Mouse (Mus musculus): ENCODE results near the gene Dap. TPM values are rescaled to one million over a fixed set of nuclear protein-coding genes. Genes with fewer than 3 reads are reported as not detected.

The Dap gene
- polyA plus RNA-seq, 1 experiment from 2014 or later = 33.4 TPM

DNA sequence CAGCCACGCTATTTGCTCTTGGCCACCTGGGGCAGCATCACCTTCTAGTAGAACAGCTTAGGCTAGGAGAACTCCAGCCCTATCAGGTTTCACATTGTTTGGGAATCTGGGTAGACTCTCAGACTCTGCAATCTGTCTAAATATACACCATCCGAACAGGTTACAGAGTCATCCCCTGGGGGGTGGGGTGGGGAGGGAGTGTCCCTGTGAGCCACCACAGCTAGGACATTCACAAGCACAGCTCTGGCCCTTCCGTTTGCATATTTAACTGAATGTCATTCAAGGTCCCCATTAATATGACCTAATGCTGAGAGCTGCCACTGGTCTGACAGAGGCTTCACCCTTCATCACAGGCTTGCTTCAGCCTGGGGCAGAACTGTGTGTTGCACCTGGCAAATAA lies 68.5 kb downstream of the Dap start:
- ATAC-seq (ENCODE audit: low read depth) = no peak
- Histone ChIP-seq H3K4me3 (no peak overlapping the region), H3K27ac (replicated peaks) (no peak overlapping the region), H3K36me3 (no peaks in the 10 kb centered on the region), H3K4me1 (replicated peaks) (peaks cover 10% of the 10 kb centered on the region), H3K4me2 (no peak overlapping the region), H3K27me3 (peaks cover 33% of the 10 kb centered on the region), H3K9me3 (no peaks in the 10 kb centered on the region), H3K9ac (no peak overlapping the region)
- WGBS = 43% methylated on average over 3 of the region's 3 CpGs

DNA sequence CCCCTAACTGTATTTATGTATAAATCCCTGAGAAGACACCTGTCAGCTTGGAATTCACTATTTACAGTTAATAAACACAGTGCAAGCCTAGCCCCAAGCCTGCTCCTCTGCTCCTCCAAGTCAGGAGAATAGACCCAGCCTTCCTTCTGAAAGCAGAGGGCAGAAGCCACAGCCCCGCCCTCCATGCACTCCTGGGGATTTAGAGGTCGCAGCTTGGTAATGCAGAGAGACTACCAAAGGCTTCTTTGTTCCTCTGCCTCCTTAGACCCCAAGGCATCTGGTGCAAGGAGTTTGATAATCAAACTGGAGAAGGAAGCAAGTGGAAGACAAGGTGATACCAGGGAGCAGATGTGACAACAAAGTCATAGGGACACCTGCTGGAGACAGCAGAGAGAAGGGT lies 70.2 kb downstream of the Dap start:
- Histone ChIP-seq H3K9ac (no peak overlapping the region), H3K9me3 (no peaks in the 10 kb centered on the region), H3K27me3 (peaks cover 48% of the 10 kb centered on the region), H3K27ac (replicated peaks) (no peak overlapping the region), H3K4me3 (no peak overlapping the region), H3K36me3 (no peaks in the 10 kb centered on the region), H3K4me2 (no peak overlapping the region), H3K4me1 (replicated peaks) (peaks cover 16% of the 10 kb centered on the region)
- 17% methylated on average over 2 of the region's 2 CpGs for WGBS
- no peak for ATAC-seq (ENCODE audit: low read depth)

DNA sequence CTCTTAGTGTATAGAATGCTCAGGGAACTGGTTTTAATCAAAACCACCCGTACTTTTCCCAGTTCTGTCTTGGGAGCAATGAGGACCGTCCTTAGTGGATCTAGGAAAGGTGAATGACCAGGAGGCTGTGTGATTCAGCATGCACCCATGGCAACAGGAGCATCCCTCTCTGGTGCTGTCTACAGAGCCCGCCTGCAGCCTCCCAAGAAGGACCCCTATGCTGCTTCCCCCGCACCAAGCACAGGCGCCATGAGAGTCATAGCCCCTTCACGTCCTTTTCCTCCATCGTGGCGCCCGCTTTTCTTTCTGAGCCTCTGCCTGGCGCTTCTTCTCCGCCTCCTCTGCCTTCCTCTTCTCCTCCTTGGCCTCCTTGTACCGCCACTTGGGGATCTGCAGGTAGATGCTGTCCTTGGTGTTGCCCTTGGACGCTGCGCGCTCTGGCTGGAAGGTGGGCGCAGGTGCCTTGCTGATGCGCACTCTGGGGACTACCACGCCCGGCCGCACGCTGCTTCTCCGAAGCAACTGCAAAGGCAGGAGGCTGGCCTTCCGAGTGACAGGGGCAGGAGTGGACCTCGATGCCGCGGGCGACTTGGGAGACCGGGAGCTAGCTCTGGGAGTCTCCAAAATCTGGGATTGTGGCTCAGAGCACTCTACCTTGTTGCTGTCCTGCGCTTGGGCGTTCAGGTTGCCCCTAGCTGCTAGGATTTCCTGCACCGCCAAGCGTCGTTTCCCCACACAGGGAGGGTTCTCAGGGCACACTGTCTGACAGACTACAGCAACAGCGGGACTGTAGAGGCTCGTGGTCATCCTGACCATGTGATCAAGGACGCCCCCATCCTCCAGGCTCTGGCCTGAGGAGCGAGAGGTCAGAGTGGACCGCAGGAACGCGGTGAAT lies 73.0 kb downstream of the Dap start:
- peak overlapping the region; percentile 61 for H3K9ac ChIP-seq
- H3K4me3 ChIP-seq = peak overlapping the region; percentile 37
- ATAC-seq (ENCODE audit: low read depth) = 0 out of 2 replicates have a peak, but pooled peaks have one; percentile 44

DNA sequence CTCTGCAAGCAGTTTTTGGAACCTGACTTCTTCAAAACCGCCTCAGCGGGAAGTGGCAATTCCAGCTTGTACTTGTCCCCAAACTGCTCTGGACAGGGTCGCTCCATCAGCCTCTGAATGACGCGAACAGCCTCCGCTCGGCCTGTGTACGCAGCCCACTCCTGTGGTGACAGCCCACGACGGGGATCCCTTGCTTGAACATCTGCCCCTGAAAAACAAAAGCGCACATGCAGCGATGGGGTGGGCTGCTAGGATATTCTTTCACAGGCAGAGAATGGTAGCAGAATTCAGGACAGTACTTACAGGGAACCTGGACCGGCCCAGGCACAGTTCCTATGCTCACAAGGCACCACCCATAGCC lies 73.6 kb downstream of the Dap start:
- Histone ChIP-seq H3K4me1 (replicated peaks) (peaks cover 25% of the 10 kb centered on the region), H3K9me3 (no peaks in the 10 kb centered on the region), H3K36me3 (no peaks in the 10 kb centered on the region), H3K4me3 (peak overlapping the region; percentile 37), H3K9ac (peak overlapping the region; percentile 61; the same call in 1 of the 2 replicates), H3K27ac (replicated peaks) (no peak overlapping the region), H3K27me3 (peaks cover 48% of the 10 kb centered on the region), H3K4me2 (peak overlapping the region; percentile 61)
- 15% methylated on average over 13 of the region's 13 CpGs for WGBS
- ATAC-seq (ENCODE audit: low read depth) = no peak

More for the DNA sequence above, 73.0 kb downstream of the Dap start:
- Histone ChIP-seq H3K27me3 (peaks cover 48% of the 10 kb centered on the region), H3K36me3 (no peaks in the 10 kb centered on the region), H3K4me2 (peak overlapping the region; percentile 61), H3K9me3 (no peaks in the 10 kb centered on the region), H3K4me1 (replicated peaks) (peaks cover 25% of the 10 kb centered on the region), H3K27ac (replicated peaks) (no peak overlapping the region)
- WGBS = 9% methylated on average over 40 of the region's 40 CpGs

DNA sequence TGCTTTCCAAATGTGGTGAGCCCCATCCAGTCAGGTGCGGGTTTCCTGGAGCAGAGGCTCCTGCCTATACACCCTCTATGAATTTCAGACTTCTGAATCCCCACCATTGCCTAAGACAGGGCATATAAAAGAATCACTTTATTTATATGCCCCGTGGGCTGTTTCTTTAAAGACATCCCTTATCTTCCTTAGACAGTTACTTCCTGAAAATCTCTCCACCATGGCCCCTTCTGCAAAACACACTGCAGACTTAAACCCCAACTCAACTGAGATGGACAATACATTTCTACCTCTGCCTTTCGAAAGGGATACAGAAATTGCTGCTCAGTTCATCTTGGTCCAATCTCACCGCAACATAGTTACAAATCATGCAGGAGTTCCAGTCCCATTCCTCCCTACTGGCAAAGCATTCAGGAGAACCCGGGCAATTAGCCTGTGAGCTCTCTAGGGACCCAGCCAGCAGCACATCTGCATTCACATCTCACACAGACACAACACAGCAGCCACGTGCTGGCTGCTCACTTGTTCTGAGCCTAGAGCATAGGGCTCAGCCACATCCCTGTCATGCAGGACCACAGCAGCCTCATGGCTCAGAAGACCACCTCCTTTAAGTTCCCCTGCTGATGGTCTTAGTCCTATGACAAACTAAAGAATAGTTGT lies 75.3 kb downstream of the Dap start:
- Histone ChIP-seq H3K9ac (no peak overlapping the region), H3K4me2 (no peak overlapping the region), H3K9me3 (no peaks in the 10 kb centered on the region), H3K36me3 (no peaks in the 10 kb centered on the region), H3K27me3 (peaks cover 47% of the 10 kb centered on the region), H3K4me1 (replicated peaks) (peaks cover 25% of the 10 kb centered on the region), H3K4me3 (no peak overlapping the region), H3K27ac (replicated peaks) (no peak overlapping the region)
- WGBS = 47% methylated on average over 6 of the region's 6 CpGs
- 0 out of 2 replicates have a peak, but pooled peaks have one; percentile 48 for ATAC-seq (ENCODE audit: low read depth)

DNA sequence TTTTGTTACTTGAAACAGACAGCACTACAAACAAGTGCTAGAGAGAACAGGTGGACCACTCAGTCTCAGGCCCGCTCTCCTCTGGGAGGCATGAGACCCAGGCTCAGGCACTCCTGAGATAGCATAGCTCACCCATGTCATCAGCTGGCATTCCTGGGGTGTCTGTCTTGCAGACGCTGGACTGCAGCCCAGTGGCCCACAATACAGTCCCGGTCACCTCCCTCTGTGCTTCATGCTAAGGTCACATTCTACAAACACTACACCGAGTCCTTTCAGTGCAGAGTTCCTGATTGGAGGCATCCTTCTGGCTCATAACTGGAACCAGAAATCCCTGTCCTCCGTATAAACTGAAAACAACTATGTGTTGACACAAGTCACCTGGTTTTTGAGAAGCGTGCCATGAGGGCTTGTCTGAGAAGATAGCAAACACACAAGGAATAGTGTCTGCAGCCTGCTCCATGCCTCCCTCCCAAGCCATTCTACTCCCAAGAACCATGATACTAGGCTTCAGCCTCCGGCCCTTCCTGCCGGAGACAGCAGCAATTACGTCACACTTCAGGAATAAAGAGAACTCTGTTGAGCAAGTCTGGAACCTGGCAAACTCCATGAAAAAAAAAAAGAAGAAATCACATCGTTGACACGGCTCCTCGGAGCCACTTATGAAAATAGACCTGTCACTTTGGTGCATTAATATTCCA lies 78.3 kb downstream of the Dap start:
- 76% methylated on average over 12 of the region's 12 CpGs for WGBS
- peaks cover 17% of the 10 kb centered on the region for H3K4me1 ChIP-seq (replicated peaks)
- no peaks in the 10 kb centered on the region for H3K9me3 ChIP-seq
- no peak overlapping the region for H3K4me2 ChIP-seq
- no peaks in the 10 kb centered on the region for H3K36me3 ChIP-seq
- H3K27ac ChIP-seq (replicated peaks) = no peak overlapping the region
- H3K4me3 ChIP-seq = no peak overlapping the region
- no peak overlapping the region for H3K9ac ChIP-seq
- H3K27me3 ChIP-seq = peaks cover 17% of the 10 kb centered on the region
- no peak for ATAC-seq (ENCODE audit: low read depth)

DNA sequence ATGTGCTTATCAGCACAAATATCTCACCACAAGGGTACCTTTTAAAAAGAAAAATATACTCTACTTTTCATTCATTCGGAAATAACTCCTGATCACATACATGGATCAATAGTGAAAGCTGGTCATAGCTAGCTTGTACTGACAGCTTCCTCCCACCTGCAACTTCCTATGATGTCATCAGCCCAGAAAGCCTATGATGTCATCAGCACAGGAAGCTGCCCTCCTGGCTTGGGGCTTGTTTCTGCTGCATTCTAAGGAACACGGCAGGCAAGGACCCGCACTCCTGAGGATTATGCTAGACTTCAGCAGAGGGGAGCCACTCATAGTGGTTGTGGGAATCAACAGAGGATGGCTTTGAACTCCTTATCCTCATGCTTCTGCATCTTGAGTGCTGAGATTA lies 80.2 kb downstream of the Dap start:
- H3K4me3 ChIP-seq = no peak overlapping the region
- 83% methylated on average over 3 of the region's 3 CpGs for WGBS
- ATAC-seq (ENCODE audit: low read depth) = no peak

DNA sequence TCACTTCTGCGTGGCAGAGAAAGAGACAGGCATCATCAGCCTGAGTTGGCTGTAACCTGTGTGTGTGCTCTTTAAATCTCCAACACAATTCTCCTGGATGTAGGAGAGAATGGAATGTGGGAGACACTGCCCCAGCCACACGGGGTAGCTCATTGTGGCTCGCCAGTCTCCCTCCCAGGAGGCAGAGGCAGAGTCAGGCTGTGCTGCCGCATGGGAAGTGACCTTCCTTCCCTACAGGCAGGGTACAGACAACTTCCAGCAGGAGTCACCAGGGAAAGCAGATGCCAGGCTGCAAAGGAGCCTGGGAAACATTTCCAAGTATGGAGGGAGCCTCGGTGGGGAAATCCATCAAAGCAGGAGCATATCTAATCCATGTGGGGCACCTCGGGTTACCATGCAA lies 81.1 kb downstream of the Dap start:
- Histone ChIP-seq H3K36me3 (no peaks in the 10 kb centered on the region), H3K27me3 (no peaks in the 10 kb centered on the region), H3K4me2 (no peak overlapping the region), H3K9me3 (no peaks in the 10 kb centered on the region), H3K4me1 (replicated peaks) (peaks cover under 1% of the 10 kb centered on the region; the same call in 1 of the 2 replicates), H3K9ac (no peak overlapping the region), H3K27ac (replicated peaks) (no peak overlapping the region), H3K4me3 (no peak overlapping the region)
- 49% methylated on average over 6 of the region's 6 CpGs for WGBS
- ATAC-seq (ENCODE audit: low read depth) = no peak

More for the DNA sequence above, 80.2 kb downstream of the Dap start:
- no peaks in the 10 kb centered on the region for H3K36me3 ChIP-seq
- H3K9me3 ChIP-seq = no peaks in the 10 kb centered on the region
- H3K9ac ChIP-seq = no peak overlapping the region
- H3K4me1 ChIP-seq (replicated peaks) = peaks cover 9% of the 10 kb centered on the region
- H3K27me3 ChIP-seq = no peaks in the 10 kb centered on the region
- no peak overlapping the region for H3K27ac ChIP-seq (replicated peaks)
- H3K4me2 ChIP-seq = no peak overlapping the region

DNA sequence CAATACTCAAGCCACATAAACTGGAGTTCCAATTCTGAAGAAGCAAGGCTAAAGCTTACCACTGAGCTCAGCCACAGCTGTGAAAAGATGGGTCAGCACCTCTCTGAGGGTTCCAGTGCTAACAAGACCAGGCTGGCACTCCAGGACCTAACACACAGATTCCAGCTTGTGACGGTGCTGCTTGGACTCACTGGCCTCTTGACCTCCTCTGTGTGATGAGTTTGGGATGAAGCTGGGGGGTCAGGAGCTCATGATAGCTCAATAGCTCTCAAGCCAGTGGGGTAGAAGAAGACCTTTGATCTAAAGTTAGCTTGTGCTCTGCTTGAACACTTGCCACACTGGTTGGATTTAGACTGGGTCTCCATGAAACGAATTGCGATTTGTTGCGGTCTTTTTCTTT lies 82.6 kb downstream of the Dap start:
- no peaks in the 10 kb centered on the region for H3K36me3 ChIP-seq
- H3K27ac ChIP-seq (replicated peaks) = no peak overlapping the region
- no peaks in the 10 kb centered on the region for H3K9me3 ChIP-seq
- H3K4me3 ChIP-seq = no peak overlapping the region
- no peak overlapping the region for H3K4me2 ChIP-seq
- WGBS = 94% methylated on average over 4 of the region's 4 CpGs
- H3K4me1 ChIP-seq (replicated peaks) = no peaks in the 10 kb centered on the region
- H3K27me3 ChIP-seq = no peaks in the 10 kb centered on the region
- no peak overlapping the region for H3K9ac ChIP-seq
- ATAC-seq (ENCODE audit: low read depth) = no peak

DNA sequence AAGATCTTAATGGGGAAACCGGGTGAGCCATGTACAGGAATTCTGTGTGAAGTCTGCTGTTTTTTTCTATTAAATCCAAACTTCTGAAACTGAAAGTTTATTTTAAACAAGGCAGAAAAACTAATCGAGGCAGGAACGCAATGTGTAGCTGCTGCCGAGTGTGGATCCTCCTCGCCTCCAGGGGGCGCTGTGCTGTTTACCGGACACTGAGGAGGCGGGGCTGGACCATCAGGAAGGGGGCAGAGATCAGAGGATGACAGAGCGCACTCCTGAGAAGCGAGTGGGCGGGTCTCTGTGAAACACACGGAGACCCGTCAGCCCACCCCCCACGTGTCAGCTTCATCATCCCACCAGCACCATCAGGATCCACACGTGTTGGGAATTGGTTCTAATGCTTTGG lies 85.4 kb downstream of the Dap start:
- Histone ChIP-seq H3K36me3 (no peaks in the 10 kb centered on the region), H3K27ac (replicated peaks) (no peak overlapping the region), H3K9ac (no peak overlapping the region), H3K4me1 (replicated peaks) (no peaks in the 10 kb centered on the region), H3K4me2 (no peak overlapping the region), H3K9me3 (no peaks in the 10 kb centered on the region), H3K27me3 (no peaks in the 10 kb centered on the region), H3K4me3 (no peak overlapping the region)
- no peak for ATAC-seq (ENCODE audit: low read depth)
- WGBS = 72% methylated on average over 15 of the region's 15 CpGs

DNA sequence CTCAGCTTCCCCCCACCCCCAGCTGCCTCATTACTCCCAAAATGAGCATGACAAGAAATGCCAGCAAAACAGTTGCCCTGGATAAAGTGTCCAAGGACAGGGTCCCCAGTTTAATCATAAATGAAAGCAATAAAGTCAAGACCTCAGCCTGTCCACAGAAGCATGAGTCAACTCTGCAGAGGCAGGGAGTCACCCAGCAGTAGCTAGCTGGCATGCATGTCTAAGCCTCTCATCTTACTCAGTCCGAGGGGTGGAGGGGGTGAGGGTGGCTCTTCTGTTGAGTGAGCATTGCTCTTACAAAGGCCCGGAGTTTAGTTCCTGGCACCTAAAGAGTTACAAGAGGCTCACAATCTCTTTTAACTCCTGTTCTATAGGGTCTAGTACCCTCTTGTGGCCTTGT lies 87.9 kb downstream of the Dap start:
- no peaks in the 10 kb centered on the region for H3K27me3 ChIP-seq

DNA sequence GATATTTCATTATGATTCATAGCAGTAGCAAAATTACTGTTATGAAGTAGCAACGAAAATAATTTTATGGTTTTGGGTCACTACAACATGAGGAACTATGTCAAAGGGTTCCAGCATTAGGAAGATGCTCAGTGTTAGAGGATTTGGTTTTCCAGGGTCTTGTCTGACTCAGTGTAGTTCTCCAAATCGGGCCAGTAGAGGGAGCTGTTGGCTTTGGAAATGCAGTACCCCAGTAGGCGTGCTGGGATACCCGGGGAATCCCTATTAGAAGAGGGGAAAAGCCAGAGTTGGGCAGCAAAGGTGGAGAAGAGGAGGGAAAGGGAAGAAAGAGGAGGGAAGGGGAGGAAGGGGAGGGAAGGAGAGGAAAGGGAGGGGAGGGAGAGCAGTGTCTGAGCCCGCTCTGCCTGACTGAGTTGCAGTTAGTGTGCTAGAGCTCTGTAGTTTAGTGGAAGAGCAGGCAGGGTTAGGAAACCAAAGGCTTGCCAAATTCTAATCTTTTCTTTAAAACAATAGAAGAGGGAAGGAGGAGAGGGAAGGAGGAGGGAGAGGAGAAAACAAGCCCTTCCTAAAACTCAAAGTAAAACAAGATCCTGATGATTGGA lies 91.6 kb downstream of the Dap start:
- no peaks in the 10 kb centered on the region for H3K27me3 ChIP-seq
- no peak overlapping the region for H3K9ac ChIP-seq
- no peak overlapping the region for H3K4me3 ChIP-seq
- H3K36me3 ChIP-seq = no peaks in the 10 kb centered on the region
- H3K27ac ChIP-seq (replicated peaks) = no peak overlapping the region
- WGBS = 7% methylated on average over 5 of the region's 5 CpGs
- no peak overlapping the region for H3K4me2 ChIP-seq
- ATAC-seq (ENCODE audit: low read depth) = peak; percentile 85
- peaks cover 22% of the 10 kb centered on the region; the same call in 1 of the 2 replicates for H3K4me1 ChIP-seq (replicated peaks)
- H3K9me3 ChIP-seq = no peaks in the 10 kb centered on the region

More for the DNA sequence above, 87.9 kb downstream of the Dap start:
- Histone ChIP-seq H3K9ac (no peak overlapping the region), H3K36me3 (no peaks in the 10 kb centered on the region), H3K9me3 (no peaks in the 10 kb centered on the region), H3K27ac (replicated peaks) (no peak overlapping the region), H3K4me1 (replicated peaks) (no peaks in the 10 kb centered on the region), H3K4me2 (no peak overlapping the region), H3K4me3 (no peak overlapping the region)
- no peak for ATAC-seq (ENCODE audit: low read depth)
- 79% methylated on average over 2 of the region's 2 CpGs for WGBS

Data from neural tube, embryonic 13.5 days (tissue).